Mouse (Mus musculus) forebrain, postnatal 0 days (tissue): ENCODE results near the gene Col7a1. TPM values are rescaled to one million over a fixed set of nuclear protein-coding genes. Genes with fewer than 3 reads are reported as not detected.

Experiments
- ATAC-seq: fragments of 200-750 bp; cut with Nextera tagmentation; 2 replicates; pipeline ENCODE4 v1.8.0; 2017; ENCODE audit warnings: mild to moderate bottlenecking, moderate library complexity
- DNase-seq: peaks from one replicate; pipeline ENCODE4 v3.0.0-alpha.2; 2015
- H3K27ac ChIP-seq: fragments of 300-500 bp; sonication (generic); 2 replicates; pipeline ENCODE4 v1.5.1; 2014; ENCODE audit warnings: low read depth, mild to moderate bottlenecking, antibody characterized with exemption, low read length, moderate library complexity, mixed read lengths
- H3K27me3 ChIP-seq: fragments of 300-500 bp; sonication (generic); 2 replicates; pipeline ENCODE4 v1.6.1; 2014; ENCODE audit warnings: mild to moderate bottlenecking, low read length, mixed read lengths; ENCODE audit not compliant: insufficient read depth
- H3K36me3 ChIP-seq: fragments of 300-500 bp; sonication (generic); 2 replicates; pipeline ENCODE4 v1.6.1; 2014; ENCODE audit warnings: mild to moderate bottlenecking, moderate library complexity; ENCODE audit not compliant: insufficient read depth
- H3K4me1 ChIP-seq: fragments of 300-500 bp; sonication (generic); 2 replicates; pipeline ENCODE4 v1.6.1; 2014; ENCODE audit warnings: antibody characterized with exemption; ENCODE audit not compliant: insufficient read depth
- H3K4me2 ChIP-seq: fragments of 300-500 bp; sonication (generic); 2 replicates; pipeline ENCODE4 v1.6.1; 2014; ENCODE audit warnings: low read depth, mild to moderate bottlenecking, moderate library complexity
- H3K4me3 ChIP-seq: fragments of 300-500 bp; sonication (generic); 2 replicates; pipeline ENCODE4 v1.5.1; 2014; ENCODE audit warnings: low read depth, low read length, mixed read lengths
- H3K9ac ChIP-seq: fragments of 300-500 bp; sonication (generic); 2 replicates; pipeline ENCODE4 v1.6.1; 2014; ENCODE audit warnings: mild to moderate bottlenecking
- H3K9me3 ChIP-seq: fragments of 300-500 bp; sonication (generic); 2 replicates; pipeline ENCODE4 v1.6.1; 2016; ENCODE audit warnings: low read length
- CTCF ChIP-seq: sonication (generic); IDR thresholded peaks from 2 replicates; pipeline ENCODE4 v1.5.1; 2016; ENCODE audit warnings: antibody characterized with exemption, control low read depth, low read depth
- WGBS: fragments of 180-500 bp; shearing (Covaris S2); extraction: QIAGEN DNeasy Blood & Tissue Kit; methylation state at CpG from one replicate; pipeline ENCODE4 v1.1.7; 2014; 5-methylcytosine and 5-hydroxymethylcytosine counted together
- polyA plus RNA-seq: library from polyadenylated mRNA; unstranded; fragments of >200 nt; fragmentation: Nextera tagmentation; extraction: Ambion mirVana; gene quantifications from 2 replicates; pipeline ENCODE4 v1.2.1, GENCODE M21; 2015
- total RNA-seq: library from RNA; depleted of rRNA; stranded (reverse); fragments of >200 nt; gene quantifications from 2 replicates; pipeline ENCODE4 v1.2.3, GENCODE M21; 2014

The Col7a1 gene
- total and polyA plus RNA-seq, 2 experiments from 2014 or later, result 1.6 to 5.4 TPM

DNA sequence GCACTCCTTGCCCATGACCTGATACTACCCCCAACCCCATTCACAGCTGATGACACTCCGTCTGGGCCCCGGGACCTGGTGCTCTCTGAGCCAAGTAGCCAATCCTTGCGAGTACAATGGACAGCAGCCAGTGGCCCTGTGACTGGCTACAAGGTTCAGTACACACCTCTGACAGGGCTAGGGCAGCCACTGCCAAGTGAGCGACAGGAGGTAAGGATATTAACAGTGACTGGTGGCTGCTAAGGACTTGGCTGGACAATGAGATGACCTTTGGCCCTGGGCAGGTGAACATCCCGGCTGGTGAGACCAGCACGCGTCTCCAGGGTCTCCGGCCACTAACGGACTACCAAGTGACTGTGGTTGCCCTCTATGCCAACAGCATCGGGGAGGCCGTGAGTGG, 2.5 kb downstream of the Col7a1 start:
- TF ChIP-seq CTCF, result no peak
- Histone ChIP-seq H3K4me3 (no peak overlapping the region), H3K27ac (no peak overlapping the region), H3K36me3 (no peaks in the 10 kb centered on the region), H3K9ac (no peak overlapping the region), H3K27me3 (no peaks in the 10 kb centered on the region), H3K4me1 (no peaks in the 10 kb centered on the region), H3K4me2 (no peak overlapping the region), H3K9me3 (no peaks in the 10 kb centered on the region)
- no peak for DNase-seq
- 94% methylated on average over 11 of the region's 11 CpGs for WGBS
- ATAC-seq, result no peak

DNA sequence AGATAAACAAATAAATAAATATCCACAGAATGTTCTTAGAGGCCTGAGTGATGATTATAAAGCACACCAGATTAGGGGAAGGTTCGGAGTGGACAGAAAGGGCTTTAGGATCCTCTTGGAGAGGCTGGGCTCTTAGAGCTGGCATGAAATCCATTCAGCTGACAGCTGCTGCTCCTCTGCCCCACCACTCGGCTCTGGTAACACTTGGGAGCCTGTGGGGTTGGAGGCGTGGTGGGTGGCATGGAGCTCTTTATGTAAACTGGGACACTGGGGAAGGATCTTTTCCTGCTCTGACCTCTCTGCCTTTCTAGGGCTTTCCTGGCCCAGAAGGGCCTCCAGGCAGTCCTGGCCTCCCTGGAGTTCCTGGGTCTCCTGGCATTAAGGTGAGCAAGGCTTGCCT, 10.2 kb downstream of the Col7a1 start:
- 79% methylated on average over 3 of the region's 3 CpGs for WGBS
- no peaks in the 10 kb centered on the region for H3K4me1 ChIP-seq

DNA sequence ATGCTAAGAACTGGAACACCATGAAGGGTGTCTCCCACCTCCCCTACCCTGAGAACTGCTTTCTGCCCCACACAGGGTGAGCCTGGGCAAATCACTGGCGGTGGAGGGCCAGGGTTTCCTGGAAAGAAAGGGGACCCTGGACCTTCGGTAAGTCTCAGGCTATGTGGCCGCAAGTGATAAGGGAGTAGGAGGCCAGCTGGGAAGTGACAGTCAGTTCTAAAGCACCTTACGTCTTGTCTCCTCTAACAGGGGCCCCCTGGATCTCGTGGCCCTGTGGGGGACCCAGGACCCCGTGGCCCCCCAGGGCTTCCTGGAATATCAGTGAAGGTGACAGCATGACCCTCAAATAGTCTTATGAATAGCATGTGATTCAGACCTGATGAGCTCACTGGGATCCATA, 11.0 kb downstream of the Col7a1 start:
- 85% methylated on average over 6 of the region's 6 CpGs for WGBS

More for the DNA sequence above, 10.2 kb downstream of the Col7a1 start:
- H3K27ac ChIP-seq, result no peak overlapping the region
- H3K36me3 ChIP-seq, result no peaks in the 10 kb centered on the region
- no peak overlapping the region for H3K4me3 ChIP-seq
- DNase-seq (no peak), ATAC-seq (no peak)
- no peak for TF ChIP-seq CTCF
- no peaks in the 10 kb centered on the region for H3K27me3 ChIP-seq
- H3K9ac ChIP-seq, result no peak overlapping the region
- H3K4me2 ChIP-seq, result no peak overlapping the region
- H3K9me3 ChIP-seq, result no peaks in the 10 kb centered on the region

DNA sequence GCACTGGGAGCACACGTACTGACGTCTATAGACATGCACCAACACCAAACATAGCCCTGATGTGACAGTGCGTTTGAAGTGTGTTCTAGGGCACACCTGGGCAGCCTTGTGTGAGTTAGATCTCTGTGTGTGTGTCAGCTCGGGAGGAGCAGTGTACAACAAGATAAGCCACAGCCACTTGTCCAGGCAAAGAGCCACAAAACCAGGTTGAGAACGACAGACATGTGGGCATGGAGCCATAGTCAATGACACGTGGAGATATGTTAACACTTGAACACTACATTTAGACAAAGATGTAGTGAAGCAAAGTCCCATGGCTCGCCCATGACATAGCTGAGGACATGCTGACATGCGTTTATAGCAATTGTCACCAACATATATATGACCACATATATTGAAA, 17.2 kb downstream of the Col7a1 start:
- H3K9ac ChIP-seq, result no peak overlapping the region
- WGBS, result 83% methylated on average over 8 of the region's 8 CpGs
- ATAC-seq, result no peak
- no peak for DNase-seq
- no peaks in the 10 kb centered on the region for H3K9me3 ChIP-seq
- H3K36me3 ChIP-seq, result no peaks in the 10 kb centered on the region
- no peaks in the 10 kb centered on the region for H3K27me3 ChIP-seq
- no peak overlapping the region for H3K4me3 ChIP-seq
- no peaks in the 10 kb centered on the region for H3K4me1 ChIP-seq
- H3K27ac ChIP-seq, result no peak overlapping the region
- no peak for TF ChIP-seq CTCF
- no peak overlapping the region for H3K4me2 ChIP-seq

More for the DNA sequence above, 11.0 kb downstream of the Col7a1 start:
- H3K36me3 ChIP-seq, result no peaks in the 10 kb centered on the region
- no peaks in the 10 kb centered on the region for H3K27me3 ChIP-seq
- H3K27ac ChIP-seq, result no peak overlapping the region
- H3K4me2 ChIP-seq, result no peak overlapping the region
- no peaks in the 10 kb centered on the region for H3K4me1 ChIP-seq
- TF ChIP-seq CTCF, result no peak
- no peaks in the 10 kb centered on the region for H3K9me3 ChIP-seq
- DNase-seq (no peak), ATAC-seq (no peak)
- H3K9ac ChIP-seq, result no peak overlapping the region
- H3K4me3 ChIP-seq, result no peak overlapping the region

GRCm38 (mm10) chr9:108976483-108976882, 23.1 kb downstream of the Col7a1 start:
- DNase-seq, result no peak
- whole genome bisulfite sequencing, result 86% methylated on average over 9 of the region's 9 CpGs
- Histone ChIP-seq H3K27ac (no peak overlapping the region), H3K9ac (no peak overlapping the region), H3K27me3 (no peaks in the 10 kb centered on the region), H3K36me3 (no peaks in the 10 kb centered on the region), H3K4me3 (no peak overlapping the region), H3K9me3 (no peaks in the 10 kb centered on the region), H3K4me1 (no peaks in the 10 kb centered on the region), H3K4me2 (no peak overlapping the region)
- no peak for ATAC-seq
- no peak for TF ChIP-seq CTCF

DNA sequence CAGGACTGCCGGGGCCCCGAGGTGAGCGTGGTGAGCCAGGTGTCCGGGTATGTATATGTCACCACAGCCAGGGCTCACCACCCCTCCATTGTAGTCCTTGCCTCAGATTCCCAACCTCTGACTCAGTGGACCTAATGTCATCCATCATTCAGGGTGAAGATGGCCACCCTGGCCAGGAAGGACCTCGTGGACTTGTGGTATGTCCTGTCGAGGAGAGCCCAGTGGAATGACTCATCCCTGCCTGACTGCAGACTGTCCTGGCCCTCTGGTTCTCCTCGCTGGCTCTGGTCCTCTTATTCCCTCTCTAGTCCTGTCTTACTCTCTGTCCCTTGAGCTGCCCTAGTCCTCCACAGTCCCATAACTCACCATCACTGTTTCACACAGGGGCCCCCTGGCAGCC, 24.6 kb downstream of the Col7a1 start:
- no peaks in the 10 kb centered on the region for H3K9me3 ChIP-seq
- H3K4me2 ChIP-seq, result no peak overlapping the region
- no peaks in the 10 kb centered on the region for H3K27me3 ChIP-seq
- no peak overlapping the region for H3K27ac ChIP-seq
- no peak overlapping the region for H3K9ac ChIP-seq
- TF ChIP-seq CTCF, result no peak
- no peak for DNase-seq
- H3K36me3 ChIP-seq, result no peaks in the 10 kb centered on the region
- H3K4me3 ChIP-seq, result no peak overlapping the region
- no peaks in the 10 kb centered on the region for H3K4me1 ChIP-seq
- ATAC-seq, result no peak
- 91% methylated on average over 7 of the region's 7 CpGs for WGBS

DNA sequence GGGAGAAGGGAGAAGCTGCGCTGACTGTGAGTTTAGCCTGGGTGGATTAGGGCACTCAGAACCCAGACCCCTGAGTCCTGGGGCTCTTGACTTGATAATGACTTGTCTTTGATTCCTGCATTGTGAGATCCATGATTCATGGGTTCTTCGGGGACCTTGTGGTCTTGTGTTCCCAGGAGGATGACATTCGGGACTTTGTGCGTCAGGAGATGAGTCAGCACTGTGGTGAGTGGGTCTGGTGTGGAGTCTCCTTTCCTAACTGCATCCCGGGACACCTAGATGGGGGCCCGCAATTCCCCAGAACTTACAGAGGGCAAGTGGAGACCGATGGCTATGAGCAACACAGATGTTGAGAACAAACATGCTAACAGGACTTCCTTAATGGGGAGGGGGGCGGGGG, 29.1 kb downstream of the Col7a1 start:
- no peak overlapping the region for H3K4me2 ChIP-seq
- WGBS, result 87% methylated on average over 8 of the region's 8 CpGs
- no peak overlapping the region for H3K27ac ChIP-seq
- no peaks in the 10 kb centered on the region for H3K36me3 ChIP-seq
- H3K4me3 ChIP-seq, result no peak overlapping the region
- TF ChIP-seq CTCF, result no peak
- DNase-seq (no peak), ATAC-seq (no peak)
- H3K9me3 ChIP-seq, result no peaks in the 10 kb centered on the region
- no peaks in the 10 kb centered on the region for H3K27me3 ChIP-seq
- no peaks in the 10 kb centered on the region for H3K4me1 ChIP-seq
- no peak overlapping the region for H3K9ac ChIP-seq

- Histone ChIP-seq H3K36me3 (no peaks in the 10 kb centered on the region), H3K27ac (no peak overlapping the region), H3K4me3 (no peak overlapping the region), H3K4me2 (no peak overlapping the region), H3K4me1 (no peaks in the 10 kb centered on the region), H3K9me3 (no peaks in the 10 kb centered on the region), H3K9ac (no peak overlapping the region), H3K27me3 (no peaks in the 10 kb centered on the region)
- ATAC-seq (no peak), DNase-seq (no peak)
- WGBS, result 82% methylated on average over 9 of the region's 9 CpGs
- TF ChIP-seq CTCF, result no peak
Observed at GRCm38 (mm10) chr9:108983209-108983608, 29.8 kb downstream of the Col7a1 start.
